Mouse (Mus musculus) gastrocnemius, postnatal 14 days (tissue): Measurements from ENCODE around the gene Sgms1. TPM values are rescaled to one million over a fixed set of nuclear protein-coding genes. Genes with fewer than 3 reads are reported as not detected.
A peak's percentile ranks its signal among the peaks of the same experiment; 100 is the strongest.

Experiments
- DNase-seq: peaks from one replicate; pipeline ENCODE4 v3.0.0; 2021; ENCODE audit warnings: mixed read lengths
- intact Hi-C: fragments of 180-260 bp; cut with DNase I; formaldehyde crosslinking; loops from one replicate; pipeline ENCODE4 v1.15.1; 2025; ENCODE audit warnings: low total_unique reads
- total RNA-seq, 2 experiments: library from RNA; stranded (reverse); gene quantifications; 2 replicates each; pipeline ENCODE4 v1.2.3; 2021

The Sgms1 gene
- total RNA-seq, 2 experiments from 2014 or later = 35.2 to 55.0 TPM

- DNase-seq = no peak
- intact Hi-C loops = loop anchor here (10.0 kb wide), 1 partner anchor 64 kb away; no protein-coding TSS in a partner anchor
These were observed 81.2 kb downstream of the Sgms1 start for GRCm38 (mm10) chr19:32308311-32308710.

- intact Hi-C loops = loop anchor here (10.0 kb wide), 1 partner anchor 60 kb away; no protein-coding TSS in a partner anchor
- peak; percentile 63 for DNase-seq
These were observed 84.6 kb downstream of the Sgms1 start for GRCm38 (mm10) chr19:32304898-32305297.

GRCm38 (mm10) chr19:32304008-32304873 lies 85.3 kb downstream of the Sgms1 start:
- intact Hi-C loops = loop anchor here (10.0 kb wide), 1 partner anchor 59 kb away; no protein-coding TSS in a partner anchor
- DNase-seq = peak; percentile 88

GRCm38 (mm10) chr19:32302835-32303381 lies 86.6 kb downstream of the Sgms1 start:
- no peak for DNase-seq
- intact Hi-C loops = loop anchor here (10.0 kb wide), 1 partner anchor 58 kb away; no protein-coding TSS in a partner anchor

GRCm38 (mm10) chr19:32301568-32301967 lies 87.9 kb downstream of the Sgms1 start:
- intact Hi-C loops = loop anchor here (10.0 kb wide), 1 partner anchor 57 kb away; no protein-coding TSS in a partner anchor
- no peak for DNase-seq

GRCm38 (mm10) chr19:32298221-32298620 lies 91.3 kb downstream of the Sgms1 start:
- intact Hi-C loops = no loop called here
- no peak for DNase-seq

GRCm38 (mm10) chr19:32296863-32297262 lies 92.7 kb downstream of the Sgms1 start:
- intact Hi-C loops = no loop called here
- DNase-seq = no peak

GRCm38 (mm10) chr19:32295581-32295980 lies 93.9 kb downstream of the Sgms1 start:
- intact Hi-C loops = no loop called here
- DNase-seq = no peak

- intact Hi-C loops = no loop called here
- DNase-seq = no peak
These were observed 96.4 kb downstream of the Sgms1 start for GRCm38 (mm10) chr19:32292782-32293776.

GRCm38 (mm10) chr19:32292067-32292739 lies 97.3 kb downstream of the Sgms1 start:
- peak; percentile 26 for DNase-seq
- intact Hi-C loops = no loop called here

- intact Hi-C loops = no loop called here
- DNase-seq = no peak
These were observed 98.4 kb downstream of the Sgms1 start for GRCm38 (mm10) chr19:32291130-32291529.

GRCm38 (mm10) chr19:32288895-32289294 lies 100.6 kb downstream of the Sgms1 start:
- intact Hi-C loops = no loop called here
- DNase-seq = no peak

GRCm38 (mm10) chr19:32287839-32288238 lies 101.7 kb downstream of the Sgms1 start:
- DNase-seq = no peak
- intact Hi-C loops = no loop called here

GRCm38 (mm10) chr19:32285455-32285831 lies 104.1 kb downstream of the Sgms1 start:
- intact Hi-C loops = no loop called here

GRCm38 (mm10) chr19:32284681-32285454 lies 104.6 kb downstream of the Sgms1 start:
- no peak for DNase-seq
- intact Hi-C loops = no loop called here

More at GRCm38 (mm10) chr19:32285455-32285831, 104.1 kb downstream of the Sgms1 start:
- DNase-seq = no peak

GRCm38 (mm10) chr19:32281917-32282316 lies 107.6 kb downstream of the Sgms1 start:
- intact Hi-C loops = no loop called here
- no peak for DNase-seq

- intact Hi-C loops = no loop called here
- no peak for DNase-seq
These were observed 109.1 kb downstream of the Sgms1 start for GRCm38 (mm10) chr19:32280380-32280779.

- intact Hi-C loops = no loop called here
- DNase-seq = no peak
These were observed 110.1 kb downstream of the Sgms1 start for GRCm38 (mm10) chr19:32279400-32279799.
